Mouse (Mus musculus) G1E-ER4 (cell line): Measurements from ENCODE around the gene Tmem192. TPM values are rescaled to one million over a fixed set of nuclear protein-coding genes. Genes with fewer than 3 reads are reported as not detected.

Source experiments
- GATA1 ChIP-seq: IDR thresholded peaks from one replicate; pipeline ENCODE4 v1.8.0; 2012; ENCODE audit warnings: low read length, inconsistent platforms
- polyA plus RNA-seq: library from polyadenylated mRNA; stranded (reverse); fragments of >175 nt; gene quantifications from 2 replicates; pipeline ENCODE4 v1.2.3, GENCODE M21; 2012

Tmem192 gene
- polyA plus RNA-seq = 52.4 and 83.3 TPM in 2 replicates

DNA sequence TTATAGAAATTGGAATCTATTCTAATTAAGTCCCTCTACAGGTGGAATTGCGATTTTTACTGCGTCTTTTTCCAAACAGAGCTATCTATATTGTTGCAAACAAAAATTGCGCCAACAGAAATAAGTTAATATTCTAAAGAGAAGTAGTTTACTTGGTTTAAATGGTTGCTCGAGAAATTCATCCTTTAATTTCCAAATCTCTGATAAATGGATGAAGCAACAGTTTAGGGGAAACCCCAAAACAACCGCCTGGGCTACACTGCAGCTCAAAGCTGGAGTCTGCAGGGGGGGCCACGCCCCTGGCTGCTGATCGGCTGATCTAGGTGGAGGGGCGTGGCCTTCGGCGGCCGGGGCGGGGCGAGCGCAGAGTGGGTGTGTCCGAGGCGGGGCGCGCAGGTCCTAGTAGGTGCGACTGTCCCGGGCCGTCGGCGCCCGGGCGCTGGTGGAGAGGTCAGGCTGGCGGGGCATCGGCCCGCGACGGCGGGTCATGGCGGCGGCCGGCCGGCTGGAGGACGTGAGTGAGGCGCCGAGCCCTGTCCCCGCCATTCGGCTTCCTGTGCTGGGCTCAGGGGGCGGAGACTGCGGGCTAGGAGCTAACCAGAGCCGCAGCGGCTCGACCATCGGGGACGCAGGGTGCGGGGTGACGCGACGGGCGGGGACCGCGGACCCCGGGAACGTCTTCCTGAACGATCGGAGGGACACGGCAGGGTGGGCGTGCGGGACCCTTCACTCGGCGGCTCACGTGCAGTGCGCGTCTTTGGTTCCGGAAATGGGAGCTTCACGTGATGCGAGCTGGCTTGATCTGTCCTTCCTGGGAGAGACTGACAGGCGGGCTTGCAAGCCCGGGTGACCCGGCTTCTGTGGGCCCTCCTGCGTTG is at the start of gene Tmem192:
Gene Tmem192, plus strand, starts transcription at position 366 of the 878 bp plus-strand sequence.
- no peak for TF ChIP-seq GATA1

DNA sequence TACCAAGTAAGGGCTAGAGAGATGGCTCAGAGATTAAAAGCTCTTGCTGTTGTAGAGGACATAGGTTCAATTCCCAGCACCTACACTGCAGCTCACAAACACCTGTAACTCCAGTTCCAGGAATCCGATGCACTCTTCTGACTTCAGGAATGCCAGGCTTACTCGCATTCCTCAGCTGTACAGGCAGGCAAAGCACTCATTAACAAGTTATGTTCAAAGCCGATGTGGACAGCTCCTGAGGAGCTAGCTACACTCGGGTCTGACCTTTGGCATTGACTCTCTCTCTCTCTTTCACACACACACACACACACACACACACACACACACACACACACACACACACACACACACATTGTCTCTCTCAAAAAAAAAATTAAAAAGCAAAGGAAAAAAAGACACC is 48.3 kb upstream of the Tmem192 start:
- TF ChIP-seq GATA1 = no peak

DNA sequence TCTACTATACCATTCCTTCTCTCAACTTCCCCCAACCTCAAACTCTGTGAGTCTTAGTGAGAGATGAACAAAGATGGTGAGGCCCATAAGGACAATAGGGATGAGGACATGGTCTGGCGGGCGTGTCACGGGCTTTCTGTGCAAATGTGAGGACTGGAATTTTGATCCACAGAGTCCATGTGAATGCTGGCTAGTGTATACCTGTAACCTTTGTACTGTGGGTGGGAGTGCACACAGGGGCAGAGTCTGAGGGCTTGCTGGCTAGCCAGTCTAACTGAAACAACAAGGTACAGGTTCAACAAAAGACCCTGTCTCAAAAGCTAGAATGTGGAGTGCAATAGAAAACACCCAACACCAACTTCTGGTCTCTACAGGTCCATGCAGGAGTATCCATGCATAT is 46.3 kb upstream of the Tmem192 start:
- TF ChIP-seq GATA1 = no peak

DNA sequence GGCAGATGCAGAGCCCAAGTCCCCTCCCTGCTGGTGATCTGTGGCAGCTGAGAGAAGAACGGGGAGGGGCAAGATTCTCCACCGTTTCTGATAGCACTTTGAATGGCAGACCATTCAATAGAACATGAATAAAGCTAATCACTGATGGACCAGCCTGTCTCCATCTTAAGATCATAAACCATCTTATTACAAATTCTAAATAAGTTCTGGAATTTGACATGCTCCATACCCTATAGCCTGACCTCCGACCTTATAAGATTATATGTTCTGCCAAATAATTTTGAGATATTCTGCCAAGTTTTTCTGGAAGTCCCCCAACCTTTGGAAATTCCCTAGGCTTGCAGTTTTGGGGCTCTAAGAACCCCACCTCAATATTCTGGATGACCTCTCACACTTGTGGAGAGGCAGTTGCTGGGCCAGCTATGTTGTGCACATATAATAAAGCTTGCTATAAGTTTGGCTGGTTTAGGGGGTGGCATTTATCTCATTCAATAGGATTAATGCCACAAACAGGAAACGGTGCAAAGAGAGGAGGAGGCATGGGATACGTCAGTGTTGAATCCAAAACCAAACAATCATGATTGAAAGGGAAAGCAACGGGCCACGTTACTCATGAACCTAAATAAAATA is 45.3 kb upstream of the Tmem192 start:
- TF ChIP-seq GATA1 = no peak

DNA sequence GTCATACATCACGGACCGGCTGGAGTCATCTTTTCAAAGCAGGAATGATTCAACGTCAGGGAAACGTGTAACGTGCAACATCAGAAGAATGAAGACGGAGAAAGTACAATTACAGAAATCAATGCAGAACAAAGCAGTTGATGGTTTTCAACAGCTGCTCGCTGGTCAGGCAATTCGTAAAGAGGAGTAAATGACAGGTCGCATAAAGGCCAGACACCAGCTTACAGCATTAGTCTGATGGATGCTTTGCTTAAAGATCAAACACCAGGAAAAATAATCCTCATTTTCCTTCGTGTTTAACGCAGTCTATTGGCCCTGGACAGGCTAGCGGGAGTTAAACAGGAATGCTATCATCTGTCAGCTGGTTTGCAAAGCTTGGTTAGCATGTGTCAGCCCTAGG is 44.8 kb upstream of the Tmem192 start:
- no peak for TF ChIP-seq GATA1

DNA sequence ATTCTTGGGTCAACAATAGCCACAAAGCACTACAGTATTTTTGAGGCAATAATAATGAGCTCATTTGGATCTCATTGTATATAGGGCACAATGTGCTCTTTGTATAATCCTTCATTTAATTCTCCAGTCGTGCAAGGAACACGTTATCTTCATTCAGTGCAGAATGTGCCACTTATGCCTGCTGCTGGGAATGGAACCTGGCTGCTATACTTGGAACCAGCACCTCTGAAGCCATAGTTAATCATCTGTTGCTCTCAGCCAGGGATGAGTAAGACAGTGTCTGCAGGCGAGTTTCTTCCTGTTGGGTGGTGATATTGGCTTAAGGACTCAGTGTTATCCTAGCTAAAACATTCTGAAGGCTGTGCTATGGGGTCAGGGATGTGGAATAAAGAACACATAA is 43.2 kb upstream of the Tmem192 start:
- no peak for TF ChIP-seq GATA1

DNA sequence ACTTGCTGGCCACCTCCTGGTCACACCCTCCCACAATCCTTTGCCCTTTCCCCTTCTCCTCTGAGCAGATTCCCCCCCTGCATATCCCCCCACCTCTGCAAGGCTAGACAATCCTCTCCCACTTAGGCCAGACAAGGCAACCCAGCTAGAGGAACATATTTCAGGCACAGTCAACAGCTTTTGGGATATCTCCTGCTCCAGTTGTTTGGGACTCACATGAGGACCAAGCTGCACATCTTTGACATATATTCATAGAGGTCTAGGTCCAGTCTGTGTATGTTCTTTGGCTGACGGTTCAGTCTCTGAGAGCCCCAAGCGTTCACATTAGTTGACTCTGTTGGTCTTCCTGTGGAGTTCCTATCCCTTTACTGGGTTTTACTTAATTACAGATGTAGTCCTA is 37.0 kb upstream of the Tmem192 start:
- no peak for TF ChIP-seq GATA1

DNA sequence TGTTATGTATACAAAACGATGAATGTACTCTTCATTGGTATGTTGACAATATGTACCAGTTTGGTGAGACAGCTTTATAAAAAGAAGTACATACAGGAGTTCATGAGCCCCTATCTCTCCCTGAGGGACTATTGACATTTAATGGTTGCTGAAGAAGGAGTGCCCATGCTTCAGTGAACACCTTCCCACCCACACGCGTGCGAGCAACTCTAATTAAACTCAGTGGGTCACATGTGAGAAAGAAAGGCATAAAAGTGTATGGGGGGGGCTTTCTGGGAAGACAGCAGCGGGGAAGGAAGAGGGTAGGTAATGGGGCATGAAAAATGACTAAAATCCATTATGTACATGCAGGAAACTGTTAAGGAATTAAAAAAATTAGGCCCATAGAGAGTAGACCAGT is 30.2 kb upstream of the Tmem192 start:
- TF ChIP-seq GATA1 = no peak

DNA sequence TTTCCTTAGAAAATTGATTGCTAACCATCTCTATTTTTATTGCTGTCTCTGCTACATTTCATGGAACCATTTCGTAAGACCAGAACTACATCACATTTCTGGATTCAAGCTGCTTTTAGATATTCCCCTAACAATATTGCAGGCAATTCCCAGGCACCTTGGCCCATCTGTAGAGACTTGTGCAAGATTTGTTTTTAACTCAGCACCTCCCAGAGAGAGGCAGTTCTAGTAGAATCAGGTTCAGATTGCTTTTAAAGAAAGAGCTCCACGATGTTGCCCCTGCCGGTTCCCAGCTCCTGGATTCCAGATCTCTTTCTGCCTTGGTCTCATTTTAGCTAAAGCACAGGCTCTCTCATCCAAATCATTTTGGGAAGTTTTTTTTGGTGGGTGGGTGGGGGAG is 23.7 kb upstream of the Tmem192 start:
- TF ChIP-seq GATA1 = no peak

DNA sequence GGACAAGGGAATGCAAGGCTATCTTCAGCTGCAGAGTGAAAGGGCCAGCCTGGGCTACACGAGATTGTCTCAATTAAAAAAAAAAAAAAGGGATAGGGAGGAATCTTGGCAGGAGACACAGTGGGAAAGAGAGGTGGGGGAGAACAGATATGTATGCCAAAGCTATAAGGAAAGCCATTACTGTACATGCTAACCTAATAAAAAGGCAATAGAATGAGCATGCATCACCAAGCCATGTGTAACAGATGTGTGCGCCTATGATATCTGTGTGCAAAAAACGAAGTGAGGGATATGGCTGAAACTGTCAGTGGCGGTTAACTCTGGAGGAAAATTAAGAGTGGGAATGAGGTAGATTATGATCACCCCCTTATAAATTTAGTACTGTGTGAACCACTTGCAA is 21.2 kb upstream of the Tmem192 start:
- TF ChIP-seq GATA1 = no peak

DNA sequence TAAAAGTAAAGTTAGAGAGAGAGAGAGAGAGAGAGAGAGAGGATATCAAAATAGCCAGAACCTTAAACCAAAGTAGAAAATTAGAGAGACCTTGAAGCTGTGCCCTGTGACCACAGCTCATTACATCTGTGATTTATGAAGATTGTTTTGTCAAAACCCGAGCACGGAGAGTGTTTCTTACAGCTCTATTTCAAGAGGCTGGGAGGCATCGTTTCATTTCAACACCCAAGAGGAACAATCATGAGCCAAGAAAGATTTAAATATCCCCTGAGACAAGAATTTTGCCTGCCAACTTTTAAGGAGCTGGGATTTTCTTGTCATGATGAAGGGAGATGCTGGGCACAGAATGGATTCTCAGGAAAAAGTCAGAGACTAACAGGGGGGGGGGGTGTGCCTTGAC is 20.6 kb upstream of the Tmem192 start:
- TF ChIP-seq GATA1 = no peak

DNA sequence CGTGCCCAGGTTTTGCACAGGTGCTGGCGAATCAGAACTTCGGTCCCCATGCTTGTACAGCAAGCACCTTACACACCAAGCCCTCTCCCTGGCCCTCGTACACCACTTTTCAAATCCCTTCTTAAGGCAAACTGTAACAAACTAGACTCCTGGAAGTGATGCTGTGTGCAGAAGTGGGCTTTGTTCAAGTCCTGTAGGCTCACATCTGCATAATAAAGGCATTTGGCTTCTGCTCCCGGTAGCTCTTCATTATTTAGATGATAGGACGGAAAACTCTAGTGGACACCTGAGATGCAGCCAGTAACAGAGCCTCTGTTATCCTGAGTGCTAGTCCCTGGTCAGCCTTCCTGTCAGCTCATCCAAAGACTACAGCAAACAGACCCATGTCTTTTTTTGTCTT is 18.0 kb upstream of the Tmem192 start:
- no peak for TF ChIP-seq GATA1

DNA sequence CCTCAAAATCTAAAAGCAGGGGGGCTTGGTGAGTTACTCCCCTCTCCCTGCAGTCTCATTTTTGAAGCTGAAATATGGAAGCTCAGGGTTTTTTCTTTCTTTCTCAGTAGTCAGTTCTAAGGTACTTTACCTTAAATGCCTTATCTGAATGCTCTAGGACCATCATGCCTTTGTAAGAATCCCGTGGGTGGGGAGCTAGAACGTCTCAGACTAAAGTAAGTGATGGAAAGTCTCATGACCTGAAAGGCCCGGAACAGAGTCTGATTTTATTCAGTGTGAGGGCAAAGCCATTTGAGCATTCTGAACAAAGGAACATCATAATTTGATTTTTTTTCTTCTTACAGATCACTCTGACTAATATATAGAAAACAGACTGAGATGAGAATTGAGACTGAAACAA is 12.0 kb upstream of the Tmem192 start:
- TF ChIP-seq GATA1 = no peak

DNA sequence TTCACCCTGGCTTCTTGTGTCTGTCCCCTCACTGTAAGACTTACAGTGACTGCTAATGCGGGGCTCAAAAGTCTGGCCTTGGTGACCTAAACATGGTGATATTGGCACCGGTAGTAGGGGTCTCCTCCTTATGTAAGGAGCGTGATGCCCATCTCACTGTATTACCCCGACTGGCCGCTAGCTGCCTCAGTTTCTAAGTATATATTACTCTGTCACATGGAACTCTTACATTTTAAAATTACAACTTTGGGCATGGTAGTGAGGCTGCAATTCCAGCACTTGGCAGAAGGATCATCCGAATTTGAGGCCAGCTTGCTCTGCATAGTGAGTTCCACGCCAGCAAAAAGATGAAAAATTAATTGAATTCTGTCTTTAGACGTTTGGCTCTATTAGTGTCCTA is 6.0 kb upstream of the Tmem192 start:
- no peak for TF ChIP-seq GATA1

DNA sequence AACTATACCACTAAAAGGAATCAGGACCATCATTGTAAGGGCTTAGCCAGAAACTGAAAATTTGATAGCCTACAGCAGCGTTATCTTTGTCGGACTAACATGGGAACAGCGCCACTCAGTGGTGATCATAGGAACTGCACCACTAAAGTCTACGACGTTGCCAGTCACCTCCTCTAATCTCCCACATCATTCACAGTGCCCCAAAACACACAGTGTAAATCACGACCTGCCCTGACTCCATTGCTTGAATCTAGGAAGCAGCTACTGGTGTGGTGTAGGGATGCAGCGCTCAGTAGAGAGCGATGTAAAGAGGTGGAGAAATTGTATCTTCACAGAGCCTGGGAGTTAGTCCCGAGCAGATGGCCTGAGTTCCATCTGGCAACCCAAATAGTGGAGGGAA is 5.5 kb upstream of the Tmem192 start:
- TF ChIP-seq GATA1 = no peak

DNA sequence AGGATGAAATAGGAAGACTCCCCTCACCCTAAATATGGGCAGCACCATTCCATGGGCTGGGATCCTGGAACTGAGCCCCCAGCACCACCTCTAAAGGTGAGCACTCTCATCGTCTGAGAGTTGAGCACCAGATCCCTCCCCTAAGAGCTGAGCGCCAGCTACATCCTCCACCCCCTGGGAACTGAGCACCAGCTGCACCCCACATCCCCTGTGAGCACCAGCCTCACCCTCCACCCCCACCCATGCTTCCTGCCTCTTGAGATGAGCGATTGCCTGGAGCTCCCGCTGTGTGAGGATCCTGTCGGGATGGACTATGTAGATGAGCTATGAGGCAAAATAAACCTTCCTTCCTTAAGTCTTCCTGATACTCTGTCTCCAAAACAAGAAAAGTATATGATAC is 4.0 kb upstream of the Tmem192 start:
- TF ChIP-seq GATA1 = no peak

DNA sequence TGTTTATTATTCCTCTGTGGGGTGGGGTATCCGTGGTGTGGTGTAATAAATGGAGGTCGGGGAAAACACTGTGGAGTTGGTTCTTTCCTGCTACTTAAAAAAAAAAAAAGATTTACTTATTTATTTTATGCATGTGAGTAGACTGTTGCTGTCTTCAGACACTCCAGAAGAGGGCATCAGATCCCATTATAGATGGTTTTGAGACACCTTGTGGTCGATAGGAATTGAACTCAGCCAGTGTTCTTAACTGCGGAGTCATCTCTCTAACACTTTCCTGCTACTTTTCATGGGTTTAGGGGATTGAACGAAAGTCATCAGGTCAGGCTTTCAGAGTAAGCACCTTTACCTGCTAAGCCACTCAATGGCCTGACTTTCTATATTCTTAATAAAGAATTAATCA is 2.2 kb upstream of the Tmem192 start:
- no peak for TF ChIP-seq GATA1
